Mouse (Mus musculus): Measurements from ENCODE around the gene Pdzd8. TPM values are rescaled to one million over a fixed set of nuclear protein-coding genes. Genes with fewer than 3 reads are reported as not detected.

Gene Pdzd8
- polyA plus RNA-seq, 1 experiment: 35.1 TPM

DNA sequence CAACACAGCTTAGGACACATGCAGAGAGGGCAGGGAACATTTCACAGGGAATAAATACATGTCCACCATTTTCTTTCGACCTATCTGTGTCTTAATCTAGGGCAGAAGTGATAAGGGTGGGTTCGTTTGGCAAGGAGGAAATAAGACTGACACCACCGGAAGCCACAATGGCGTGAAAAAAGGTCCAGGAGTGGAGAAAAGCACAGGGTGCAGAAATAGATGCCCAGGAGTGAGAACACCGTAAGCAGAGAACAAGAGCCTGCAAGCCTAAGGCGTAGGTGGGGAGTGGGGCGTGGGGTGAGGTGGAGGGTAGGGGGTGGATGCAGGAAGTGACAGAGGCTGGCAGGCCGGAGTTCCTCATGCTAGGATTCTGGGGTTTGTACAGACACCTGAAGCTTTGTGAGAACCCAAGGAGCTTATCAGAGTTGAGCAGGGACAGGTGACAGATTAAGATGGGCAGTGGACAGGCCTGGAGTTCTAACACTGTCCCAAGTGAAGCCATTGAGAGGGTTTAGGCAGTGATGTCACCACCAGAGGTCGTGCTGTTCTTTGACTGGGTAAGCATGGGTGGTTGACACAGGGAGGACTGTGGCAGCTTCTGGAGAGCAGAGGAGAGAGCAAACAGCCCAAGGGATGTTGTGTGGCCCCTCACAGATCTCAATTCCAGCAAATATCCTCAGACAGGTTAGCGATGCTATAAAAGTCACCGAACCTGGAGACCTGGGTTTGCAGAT lies 96.9 kb downstream of the Pdzd8 start:
- H3K4me3 ChIP-seq (ENCODE audit: low read depth, low read length): no peak overlapping the region
- no peaks in the 10 kb centered on the region for H3K9me3 ChIP-seq (replicated peaks; ENCODE audit: control insufficient read depth, insufficient read depth, low read length, poor library complexity, severe bottlenecking)
- H3K27me3 ChIP-seq (ENCODE audit: control insufficient read depth, insufficient read depth, low read length, poor library complexity, severe bottlenecking): no peaks in the 10 kb centered on the region
- H3K36me3 ChIP-seq (ENCODE audit: control insufficient read depth, insufficient read depth, low read length, poor library complexity, severe bottlenecking): no peaks in the 10 kb centered on the region
- no peak for TF ChIP-seq POLR2A (IDR thresholded peaks at IDR 0.05; ENCODE audit: insufficient read depth, low read length)
- peak; percentile 36 for TF ChIP-seq CTCF (IDR thresholded peaks at IDR 0.05; ENCODE audit: low read depth, low read length)
- H3K27ac ChIP-seq (ENCODE audit: insufficient read depth, low read length): no peak overlapping the region
- no peak overlapping the region for H3K9ac ChIP-seq (ENCODE audit: low read depth, poor library complexity, severe bottlenecking)
- no peaks in the 10 kb centered on the region for H3K4me1 ChIP-seq (ENCODE audit: control insufficient read depth, insufficient read depth, low read length)

DNA sequence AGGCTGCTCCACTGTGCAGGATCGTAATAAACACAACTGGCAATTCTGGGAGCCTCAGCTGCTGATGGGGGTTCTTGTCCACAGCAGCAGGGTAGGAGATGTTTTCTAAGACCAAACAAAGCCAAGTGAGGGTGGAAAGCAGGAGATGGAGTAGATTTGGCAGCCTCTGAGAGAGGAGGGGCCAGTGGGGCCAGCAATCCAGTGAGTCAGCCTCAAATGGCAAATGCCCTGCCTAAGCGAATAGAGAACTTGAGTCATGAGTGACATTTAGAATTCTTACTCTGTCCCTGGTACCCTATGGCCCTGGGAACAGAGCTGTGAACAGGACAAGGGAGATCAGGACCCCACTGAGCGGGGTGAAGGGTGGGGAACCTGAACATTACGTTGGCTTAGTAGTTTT lies 97.4 kb downstream of the Pdzd8 start:
- Histone ChIP-seq H3K27me3 (ENCODE audit: control insufficient read depth, insufficient read depth, low read length, poor library complexity, severe bottlenecking) (no peaks in the 10 kb centered on the region), H3K4me1 (ENCODE audit: control insufficient read depth, insufficient read depth, low read length) (no peaks in the 10 kb centered on the region), H3K9ac (ENCODE audit: low read depth, poor library complexity, severe bottlenecking) (no peak overlapping the region), H3K27ac (ENCODE audit: insufficient read depth, low read length) (no peak overlapping the region), H3K36me3 (ENCODE audit: control insufficient read depth, insufficient read depth, low read length, poor library complexity, severe bottlenecking) (no peaks in the 10 kb centered on the region), H3K4me3 (ENCODE audit: low read depth, low read length) (no peak overlapping the region), H3K9me3 (replicated peaks; ENCODE audit: control insufficient read depth, insufficient read depth, low read length, poor library complexity, severe bottlenecking) (no peaks in the 10 kb centered on the region)
- TF ChIP-seq CTCF (IDR thresholded peaks at IDR 0.05; ENCODE audit: low read depth, low read length) (no peak), EP300 (IDR thresholded peaks at IDR 0.05; ENCODE audit: insufficient read depth, low read depth, low read length) (no peak), POLR2A (IDR thresholded peaks at IDR 0.05; ENCODE audit: insufficient read depth, low read length) (no peak)

Other genes starting within 250 kb of the Pdzd8 start
- gene Vax1, start 175.7 kb downstream of the Pdzd8 start, polyA plus RNA-seq (2011; ENCODE audit: insufficient read depth, insufficient read length, low read depth, missing spikeins): not detected in 2 replicates
- not detected in 2 replicates for gene Kcnk18, start 126.6 kb downstream of the Pdzd8 start, polyA plus RNA-seq (2011; ENCODE audit: insufficient read depth, insufficient read length, low read depth, missing spikeins)
- gene Slc18a2, start 84.9 kb downstream of the Pdzd8 start, polyA plus RNA-seq (2011; ENCODE audit: insufficient read depth, insufficient read length, low read depth, missing spikeins): not detected in 2 replicates
- 534 and 780 TPM in 2 replicates for gene Rps12-ps3, start 23.5 kb downstream of the Pdzd8 start, polyA plus RNA-seq (2011; ENCODE audit: insufficient read depth, insufficient read length, low read depth, missing spikeins)
- 0.51 and 0.59 TPM in 2 replicates for gene Emx2, start 112.6 kb upstream of the Pdzd8 start, polyA plus RNA-seq (2011; ENCODE audit: insufficient read depth, insufficient read length, low read depth, missing spikeins)